Mouse (Mus musculus) embryonic fibroblast, embryonic 13.5 days (primary cell): ENCODE data around the gene Fam3c.

Source experiments
- CTCF ChIP-seq: IDR thresholded peaks from 2 replicates; pipeline ENCODE4 v1.5.1; 2011; ENCODE audit warnings: mild to moderate bottlenecking, control low read depth, low read length, moderate library complexity, borderline replicate concordance; ENCODE audit not compliant: insufficient read depth
- POLR2A ChIP-seq: IDR thresholded peaks from 2 replicates; pipeline ENCODE4 v1.6.1; 2011; ENCODE audit warnings: low read depth, mild to moderate bottlenecking, control low read depth, low read length, moderate library complexity

DNA sequence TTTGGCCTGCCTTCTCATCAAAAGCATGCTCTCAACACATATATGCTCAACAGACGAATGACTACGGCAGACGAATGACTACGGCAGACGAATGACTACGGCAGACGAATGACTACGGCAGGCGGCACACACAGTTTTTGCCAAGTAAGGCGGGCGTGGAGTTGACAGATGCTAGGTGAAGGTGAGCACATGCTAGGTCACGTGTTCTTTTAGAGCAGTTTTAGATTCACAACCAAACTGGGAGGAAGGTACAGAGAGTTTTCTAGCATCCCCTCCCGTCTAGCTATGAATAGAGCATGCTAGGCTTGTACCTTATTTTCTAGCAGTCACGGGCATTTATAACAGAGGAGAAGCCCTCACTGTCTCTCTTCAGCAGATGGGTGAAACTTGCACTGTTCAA, 15.3 kb downstream of the Fam3c start:
- TF ChIP-seq CTCF, result no peak
- no peak for TF ChIP-seq POLR2A
